Mouse (Mus musculus) hindbrain, embryonic 11.5 days (tissue): ENCODE measurements around the gene Il21r. TPM values are rescaled to one million over a fixed set of nuclear protein-coding genes. Genes with fewer than 3 reads are reported as not detected.

Experiments used
- ATAC-seq: fragments of 200-750 bp; cut with Nextera tagmentation; 2 replicates; pipeline ENCODE4 v1.8.0; 2017; ENCODE audit warnings: mild to moderate bottlenecking, moderate TSS enrichment, moderate library complexity; ENCODE audit not compliant: low FRiP score
- DNase-seq: peaks from one replicate; pipeline ENCODE4 v3.0.0-alpha.2; 2015; ENCODE audit warnings: low spot score
- H3K27ac ChIP-seq: fragments of 300-500 bp; sonication (generic); 2 replicates; pipeline ENCODE4 v1.5.1; 2014; ENCODE audit warnings: mild to moderate bottlenecking, low read depth, low read length
- H3K27me3 ChIP-seq: fragments of 300-500 bp; sonication (generic); 2 replicates; pipeline ENCODE4 v1.6.1; 2014; ENCODE audit warnings: mild to moderate bottlenecking, low read length, moderate library complexity, mixed read lengths; ENCODE audit not compliant: control insufficient read depth, insufficient read depth
- H3K36me3 ChIP-seq: fragments of 300-500 bp; sonication (generic); 2 replicates; pipeline ENCODE4 v1.6.1; 2014; ENCODE audit warnings: mild to moderate bottlenecking, low read length, moderate library complexity, mixed read lengths; ENCODE audit not compliant: control insufficient read depth, insufficient read depth
- H3K4me1 ChIP-seq: fragments of 300-500 bp; sonication (generic); replicated peaks from 2 replicates; pipeline ENCODE4 v1.6.1; 2014; ENCODE audit warnings: low read length, mixed read lengths; ENCODE audit not compliant: control insufficient read depth, insufficient read depth
- H3K4me2 ChIP-seq: fragments of 300-500 bp; sonication (generic); replicated peaks from 2 replicates; pipeline ENCODE4 v1.6.1; 2014; ENCODE audit warnings: mild to moderate bottlenecking, low read depth, low read length
- H3K4me3 ChIP-seq: fragments of 300-500 bp; sonication (generic); 2 replicates; pipeline ENCODE4 v1.5.1; 2014; ENCODE audit warnings: low read depth, low read length
- H3K9ac ChIP-seq: fragments of 300-500 bp; sonication (generic); 2 replicates; pipeline ENCODE4 v1.6.1; 2014; ENCODE audit warnings: low read depth, low read length
- H3K9me3 ChIP-seq: fragments of 300-500 bp; sonication (generic); 2 replicates; pipeline ENCODE4 v1.6.1; 2016; ENCODE audit warnings: low read length; ENCODE audit not compliant: control insufficient read depth
- WGBS: fragments of 180-500 bp; shearing (Covaris S2); extraction: QIAGEN DNeasy Blood & Tissue Kit; methylation state at CpG from one replicate; pipeline ENCODE4 v1.1.7; 2014; 5-methylcytosine and 5-hydroxymethylcytosine counted together
- polyA plus RNA-seq: library from polyadenylated mRNA; unstranded; fragments of >200 nt; fragmentation: Nextera tagmentation; extraction: Ambion mirVana; gene quantifications from 2 replicates; pipeline ENCODE4 v1.2.1, GENCODE M21; 2014

Gene Il21r
- polyA plus RNA-seq, 1 experiment from 2014 or later: 0.09 TPM

GRCm38 (mm10) chr7:125601821-125602448 lies 1.3 kb upstream of the Il21r start:
- Histone ChIP-seq H3K36me3 (no peaks in the 10 kb centered on the region), H3K27me3 (no peaks in the 10 kb centered on the region), H3K9ac (no peak overlapping the region), H3K4me1 (no peaks in the 10 kb centered on the region), H3K4me2 (no peak overlapping the region), H3K4me3 (no peak overlapping the region), H3K27ac (no peak overlapping the region), H3K9me3 (no peaks in the 10 kb centered on the region)
- ATAC-seq: no peak
- DNase-seq: no peak
- 76% methylated on average over 11 of the region's 11 CpGs for WGBS

- Histone ChIP-seq H3K4me3 (no peak overlapping the region), H3K9me3 (no peaks in the 10 kb centered on the region), H3K27me3 (no peaks in the 10 kb centered on the region), H3K27ac (no peak overlapping the region), H3K4me2 (no peak overlapping the region), H3K4me1 (no peaks in the 10 kb centered on the region), H3K36me3 (no peaks in the 10 kb centered on the region), H3K9ac (no peak overlapping the region)
- ATAC-seq (no peak), DNase-seq (no peak)
- WGBS: 81% methylated on average over 12 of the region's 12 CpGs
Observed at GRCm38 (mm10) chr7:125604362-125605319, 1.4 kb downstream of the Il21r start.

DNA sequence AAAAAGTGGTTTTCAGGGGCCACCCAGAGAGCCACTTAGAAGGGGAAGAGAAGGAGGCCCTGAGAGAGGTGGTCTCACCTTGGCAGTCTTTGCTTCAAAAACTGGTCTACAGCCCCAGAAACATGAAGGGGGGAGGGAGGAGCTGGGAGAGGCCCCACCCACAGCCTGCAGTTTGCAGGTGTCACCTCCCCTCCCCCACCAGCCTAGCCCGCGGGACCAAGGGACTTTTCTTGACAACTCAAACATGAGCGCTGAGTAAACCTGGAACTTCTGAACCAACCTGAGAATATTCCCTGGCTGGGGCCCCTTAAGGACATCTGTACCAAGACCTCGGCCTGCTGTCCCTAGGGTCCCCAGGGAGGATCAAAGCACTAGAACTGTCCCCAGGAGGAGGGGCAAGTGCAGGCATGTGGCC lies 2.5 kb downstream of the Il21r start:
- H3K4me3 ChIP-seq: no peak overlapping the region
- H3K9me3 ChIP-seq: no peaks in the 10 kb centered on the region
- 60% methylated on average over 4 of the region's 4 CpGs for WGBS
- no peak overlapping the region for H3K9ac ChIP-seq
- H3K4me2 ChIP-seq: no peak overlapping the region
- H3K27ac ChIP-seq: no peak overlapping the region
- ATAC-seq: no peak
- no peaks in the 10 kb centered on the region for H3K4me1 ChIP-seq
- H3K36me3 ChIP-seq: no peaks in the 10 kb centered on the region
- no peak for DNase-seq
- H3K27me3 ChIP-seq: no peaks in the 10 kb centered on the region

DNA sequence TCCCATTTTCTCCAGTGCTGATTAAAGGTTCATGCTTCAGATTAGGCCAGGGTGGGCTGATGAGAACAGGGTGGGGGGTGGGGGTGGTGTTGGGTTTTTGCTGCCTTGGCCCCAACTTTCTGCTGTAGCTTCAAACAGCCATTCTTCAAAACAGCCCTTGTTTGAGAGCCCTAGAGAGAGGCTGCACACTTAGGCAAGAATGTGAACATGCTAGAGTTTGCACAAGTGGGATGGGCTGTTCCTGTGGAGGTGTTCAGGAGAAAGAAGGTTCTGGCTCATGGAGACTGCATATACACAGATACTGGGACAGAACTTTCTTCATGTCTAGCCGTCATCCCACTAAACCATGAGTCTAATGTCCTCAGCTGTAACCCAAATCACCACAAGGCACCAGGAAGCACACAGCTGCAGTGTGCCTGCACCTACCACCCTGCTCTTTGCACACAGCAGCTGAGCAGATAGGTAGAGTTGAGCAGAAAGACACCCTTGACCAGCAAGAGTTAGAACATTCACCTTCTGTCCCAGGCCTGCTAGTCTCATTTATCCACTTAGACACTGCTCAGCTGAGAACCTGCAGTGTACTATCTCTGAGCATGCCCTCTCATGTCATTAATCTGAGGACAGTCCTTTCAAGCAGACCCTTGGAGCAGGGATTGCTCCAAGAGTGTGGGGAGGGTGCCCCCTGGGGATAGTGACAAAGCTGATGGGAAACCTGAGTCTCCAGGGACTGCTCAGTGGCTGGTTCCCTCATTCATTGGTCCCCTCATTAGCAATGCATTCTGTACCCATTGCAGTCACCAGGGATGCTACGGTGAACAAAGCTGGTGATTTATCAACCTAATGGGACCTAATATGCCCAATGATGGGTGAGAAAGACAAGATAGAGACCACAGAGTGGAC lies 3.3 kb downstream of the Il21r start:
- no peak for ATAC-seq
- WGBS: 66% methylated on average over 2 of the region's 2 CpGs
- no peaks in the 10 kb centered on the region for H3K27me3 ChIP-seq
- no peak overlapping the region for H3K27ac ChIP-seq
- H3K4me3 ChIP-seq: no peak overlapping the region
- H3K9ac ChIP-seq: no peak overlapping the region
- H3K4me1 ChIP-seq: no peaks in the 10 kb centered on the region
- no peaks in the 10 kb centered on the region for H3K36me3 ChIP-seq
- DNase-seq: no peak
- no peaks in the 10 kb centered on the region for H3K9me3 ChIP-seq
- H3K4me2 ChIP-seq: no peak overlapping the region

DNA sequence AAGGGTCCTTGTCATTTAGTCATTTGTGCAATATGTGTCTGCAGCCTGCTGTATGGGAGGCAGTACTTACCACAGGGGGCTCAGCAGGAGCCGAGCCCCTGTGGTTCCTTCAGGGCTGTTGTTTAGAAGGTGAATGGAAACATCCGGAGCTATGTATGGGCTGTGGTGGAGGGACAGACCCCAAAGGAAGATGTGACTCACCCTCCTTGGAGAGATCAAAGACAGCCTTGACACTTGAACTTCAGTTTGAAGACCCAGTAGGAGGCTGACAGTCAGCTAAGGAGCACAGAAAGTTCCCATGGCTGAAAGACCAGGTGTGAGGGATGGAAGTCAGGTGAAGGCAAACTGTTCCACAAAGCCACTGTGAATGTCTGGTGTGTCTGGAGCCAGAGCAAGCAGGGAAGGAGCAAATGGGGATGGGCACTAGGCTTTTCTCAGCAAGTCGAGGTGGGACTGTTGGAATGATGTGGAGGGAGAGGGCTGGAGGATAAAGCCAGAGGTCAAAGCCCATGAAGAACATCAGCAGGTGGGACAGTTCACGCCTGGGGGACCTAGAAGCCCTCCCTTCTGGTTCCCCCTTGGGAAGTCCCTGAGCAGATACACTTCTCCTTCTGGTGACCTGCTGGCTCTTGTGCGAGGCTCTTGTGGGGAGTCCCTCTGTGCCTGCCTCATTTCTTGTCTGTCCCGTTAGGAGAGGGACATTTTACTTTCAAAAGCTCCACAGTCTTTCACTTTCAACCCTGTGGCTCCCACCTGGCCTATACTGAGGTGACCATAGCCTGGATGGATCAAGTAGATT lies 4.4 kb downstream of the Il21r start:
- WGBS: 62% methylated on average over 6 of the region's 6 CpGs
- Histone ChIP-seq H3K36me3 (no peaks in the 10 kb centered on the region), H3K9me3 (no peaks in the 10 kb centered on the region), H3K9ac (no peak overlapping the region), H3K27me3 (no peaks in the 10 kb centered on the region), H3K4me1 (no peaks in the 10 kb centered on the region), H3K4me3 (no peak overlapping the region), H3K4me2 (no peak overlapping the region), H3K27ac (no peak overlapping the region)
- ATAC-seq (no peak), DNase-seq (no peak)

GRCm38 (mm10) chr7:125608183-125608688 lies 5.0 kb downstream of the Il21r start:
- DNase-seq (no peak), ATAC-seq (no peak)
- Histone ChIP-seq H3K27ac (no peak overlapping the region), H3K4me2 (no peak overlapping the region), H3K36me3 (no peaks in the 10 kb centered on the region), H3K4me3 (no peak overlapping the region), H3K27me3 (no peaks in the 10 kb centered on the region), H3K9ac (no peak overlapping the region), H3K9me3 (no peaks in the 10 kb centered on the region), H3K4me1 (no peaks in the 10 kb centered on the region)
- WGBS: 90% methylated on average over 4 of the region's 4 CpGs

GRCm38 (mm10) chr7:125613579-125613978 lies 10.3 kb downstream of the Il21r start:
- no peaks in the 10 kb centered on the region for H3K9me3 ChIP-seq
- DNase-seq (no peak), ATAC-seq (no peak)
- no peaks in the 10 kb centered on the region for H3K36me3 ChIP-seq
- H3K27ac ChIP-seq: no peak overlapping the region
- no peak overlapping the region for H3K4me2 ChIP-seq
- no peak overlapping the region for H3K9ac ChIP-seq
- no peaks in the 10 kb centered on the region for H3K27me3 ChIP-seq
- no peaks in the 10 kb centered on the region for H3K4me1 ChIP-seq
- 88% methylated on average over 5 of the region's 5 CpGs for WGBS
- H3K4me3 ChIP-seq: no peak overlapping the region

GRCm38 (mm10) chr7:125615453-125615852 lies 12.2 kb downstream of the Il21r start:
- Histone ChIP-seq H3K4me3 (no peak overlapping the region), H3K36me3 (no peaks in the 10 kb centered on the region), H3K9ac (no peak overlapping the region), H3K27me3 (no peaks in the 10 kb centered on the region), H3K9me3 (no peaks in the 10 kb centered on the region), H3K4me2 (no peak overlapping the region), H3K27ac (no peak overlapping the region), H3K4me1 (no peaks in the 10 kb centered on the region)
- ATAC-seq (no peak), DNase-seq (no peak)
- WGBS: 88% methylated on average over 7 of the region's 7 CpGs
